Mouse (Mus musculus) Patski (cell line): ENCODE data around the gene Taf4. TPM values are rescaled to one million over a fixed set of nuclear protein-coding genes. Genes with fewer than 3 reads are reported as not detected.

Source experiments
- ATAC-seq: fragments of 100-300 bp; one replicate; pipeline ENCODE4 v1.8.0; 2021
- CTCF ChIA-PET: fragments of 350-600 bp; sonication (Branson Sonifier 250); formaldehyde crosslinking; loops from one replicate; lab custom pipeline; 2022; ENCODE audit warnings: inconsistent platforms; lab: Charles Lee
- POLR2A ChIA-PET: fragments of 350-600 bp; sonication (Branson Sonifier 250); formaldehyde crosslinking; loops from one replicate; lab custom pipeline; 2022; ENCODE audit warnings: antibody characterized with exemption, inconsistent platforms; lab: Charles Lee
- DNase-seq: peaks from one replicate; pipeline ENCODE4 v3.0.0-alpha.2; 2011; ENCODE audit warnings: low read depth, low spot score
- H3K27me3 ChIP-seq: fragments of 371-371 bp; one replicate; pipeline ENCODE4 v1.5.1; 2021
- CTCF ChIP-seq: fragments of 100-300 bp; IDR thresholded peaks from one replicate; pipeline ENCODE4 v1.5.1; 2021
- in situ Hi-C: fragments of 300-500 bp; cut with MboI; formaldehyde crosslinking; loops from 3 replicates; pipeline ENCODE4 v1.11.1; 2018; ENCODE audit warnings: low pct_unique_long_range_greater_than_20kb, mixed read lengths
- polyA plus RNA-seq: library from polyadenylated mRNA; unstranded; gene quantifications from one replicate; pipeline ENCODE4 v1.2.3, GENCODE M21; 2021

Taf4 gene
- polyA plus RNA-seq, 1 experiment from 2014 or later: 23.5 TPM

DNA sequence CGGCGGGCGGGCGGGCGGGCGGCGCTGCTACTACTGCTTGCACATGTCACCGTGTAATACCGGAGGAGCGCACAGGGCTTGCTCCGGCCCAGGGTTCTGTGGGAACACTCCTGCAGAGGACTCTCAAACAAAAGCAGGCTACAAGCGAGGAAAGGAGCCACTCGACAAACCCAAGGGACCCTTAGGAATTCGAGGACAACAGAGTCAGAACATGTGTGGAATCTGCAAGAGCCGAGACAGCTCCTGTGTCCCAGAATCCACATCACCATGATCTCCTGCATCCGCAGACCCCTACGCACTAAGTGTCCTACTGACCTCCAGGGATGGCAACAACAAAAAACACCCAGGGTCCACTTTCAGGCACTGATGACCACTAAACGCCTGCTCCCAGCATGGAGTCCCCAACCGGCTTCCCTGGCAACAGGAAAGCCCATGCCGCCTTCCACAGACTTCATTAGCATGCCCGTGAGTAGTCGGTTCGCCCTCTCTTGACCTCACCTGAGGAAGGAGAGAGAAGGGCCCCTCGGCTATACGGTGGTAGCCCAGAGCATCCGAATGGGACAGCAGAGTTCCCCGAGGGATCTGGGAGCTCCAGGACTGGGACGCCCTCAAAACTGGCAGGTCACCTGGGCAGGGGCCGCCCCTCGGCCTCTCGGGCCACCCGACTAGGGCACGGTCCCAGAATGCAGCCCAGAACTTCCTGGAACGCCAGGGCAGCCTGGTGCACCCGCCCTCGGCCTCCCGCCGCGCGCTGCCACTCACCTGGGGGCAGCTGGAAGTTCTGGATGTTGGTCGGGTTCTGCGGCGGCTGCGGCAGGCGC, 1.6 kb downstream of the Taf4 start:
- ChIA-PET CTCF (no interaction called here), POLR2A (no interaction called here)
- DNase-seq (no peak), ATAC-seq (peak; percentile 19)
- in situ Hi-C loops: loop anchor here (5.0 kb wide), 2 partner anchors 53 to 67 kb away; partner anchors contain the start of genes Psma7 and Ss18l1
- no peaks in the 10 kb centered on the region for H3K27me3 ChIP-seq
- no peak for TF ChIP-seq CTCF

DNA sequence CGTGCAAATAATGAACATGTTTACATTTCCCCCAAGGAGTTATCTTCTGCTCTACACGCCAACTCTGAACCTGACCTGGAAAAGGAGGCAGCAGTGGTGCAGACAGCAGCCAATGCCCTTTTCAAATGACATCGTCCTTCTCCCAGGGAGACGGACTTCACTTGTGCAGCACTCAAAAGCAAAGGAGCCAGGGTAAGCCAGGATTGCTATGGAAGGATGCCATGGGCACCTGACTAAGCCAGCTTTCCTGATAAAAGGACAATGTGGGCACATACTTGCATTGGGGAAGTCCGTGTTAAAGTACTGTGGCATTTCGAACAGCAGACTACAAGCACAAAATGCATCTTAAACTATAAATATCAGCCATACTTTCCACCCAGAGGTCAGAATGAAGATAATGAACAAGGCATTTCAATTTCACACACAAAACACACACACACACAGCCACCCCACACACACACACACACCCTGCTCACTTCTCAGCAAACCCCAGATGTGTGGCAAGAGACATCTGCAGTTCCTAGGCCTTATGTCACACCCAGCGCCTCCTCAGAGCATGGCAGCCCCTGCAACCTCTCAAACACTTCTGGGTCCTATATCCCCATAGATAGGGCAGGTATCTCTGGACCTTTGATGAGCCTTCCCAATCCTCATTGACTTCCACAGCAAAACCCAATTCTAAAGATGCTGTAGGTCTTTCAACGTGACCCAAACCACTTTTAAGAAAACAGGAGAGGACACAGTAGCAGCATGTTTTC, 2.4 kb downstream of the Taf4 start:
- in situ Hi-C loops: loop anchor here (5.0 kb wide), 1 partner anchor 52 kb away; no protein-coding TSS in a partner anchor
- no peaks in the 10 kb centered on the region for H3K27me3 ChIP-seq
- TF ChIP-seq CTCF: no peak
- ChIA-PET CTCF (no interaction called here), POLR2A (no interaction called here)
- no peak for ATAC-seq
- DNase-seq: no peak

DNA sequence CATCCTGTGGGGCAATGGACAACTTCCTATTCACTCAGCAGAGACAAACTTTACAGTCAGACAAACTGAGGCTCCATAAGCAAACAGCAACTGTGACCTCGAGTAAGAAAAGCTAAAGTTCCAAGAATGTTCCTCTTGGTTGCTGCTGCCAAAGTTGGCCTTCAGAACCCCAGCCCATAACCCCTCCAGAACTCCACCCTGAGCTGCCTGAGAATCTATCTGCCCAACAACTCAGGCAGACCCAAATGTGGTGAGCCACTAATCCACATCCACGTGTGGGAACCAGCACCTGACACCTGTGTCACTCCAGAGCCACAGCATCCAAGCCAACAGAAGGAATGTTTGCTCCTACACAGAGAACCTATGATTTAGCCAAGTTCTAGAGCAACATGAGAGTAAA, 4.0 kb downstream of the Taf4 start:
- POLR2A ChIA-PET: no interaction called here
- in situ Hi-C loops: loop anchor here (5.0 kb wide), 1 partner anchor 50 kb away; no protein-coding TSS in a partner anchor
- no peaks in the 10 kb centered on the region for H3K27me3 ChIP-seq
- CTCF ChIA-PET: interaction anchor here (1.2 kb wide), 1 partner anchor 79 kb away, joined by 4 read pairs; no protein-coding TSS in a partner anchor
- DNase-seq: no peak
- ATAC-seq: no peak
- no peak for TF ChIP-seq CTCF

DNA sequence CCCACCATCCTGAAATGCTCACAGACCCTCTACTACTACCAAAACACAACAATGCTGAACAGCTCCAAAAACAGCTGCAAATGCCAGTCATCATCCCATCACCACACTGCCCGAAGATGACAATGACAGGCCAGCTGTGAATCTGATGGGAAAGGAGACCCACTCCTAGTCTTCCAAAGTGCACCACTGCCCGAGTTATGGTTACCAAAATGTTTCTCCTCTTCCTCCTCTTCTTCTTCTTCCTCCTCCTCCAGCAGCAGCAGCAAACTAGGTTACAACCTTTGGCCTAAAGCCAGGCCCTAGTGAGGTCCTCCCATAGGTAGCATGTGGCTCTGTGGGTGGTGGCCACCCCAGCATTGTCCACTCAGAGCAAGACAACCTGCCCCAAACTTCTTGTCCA, 4.6 kb downstream of the Taf4 start:
- no peak for ATAC-seq
- ChIA-PET POLR2A (no interaction called here), CTCF (interaction anchor here (1.2 kb wide), 1 partner anchor 79 kb away, joined by 4 read pairs; no protein-coding TSS in a partner anchor)
- TF ChIP-seq CTCF: no peak
- H3K27me3 ChIP-seq: no peaks in the 10 kb centered on the region
- DNase-seq: no peak
- in situ Hi-C loops: loop anchor here (5.0 kb wide), 1 partner anchor 50 kb away; no protein-coding TSS in a partner anchor

DNA sequence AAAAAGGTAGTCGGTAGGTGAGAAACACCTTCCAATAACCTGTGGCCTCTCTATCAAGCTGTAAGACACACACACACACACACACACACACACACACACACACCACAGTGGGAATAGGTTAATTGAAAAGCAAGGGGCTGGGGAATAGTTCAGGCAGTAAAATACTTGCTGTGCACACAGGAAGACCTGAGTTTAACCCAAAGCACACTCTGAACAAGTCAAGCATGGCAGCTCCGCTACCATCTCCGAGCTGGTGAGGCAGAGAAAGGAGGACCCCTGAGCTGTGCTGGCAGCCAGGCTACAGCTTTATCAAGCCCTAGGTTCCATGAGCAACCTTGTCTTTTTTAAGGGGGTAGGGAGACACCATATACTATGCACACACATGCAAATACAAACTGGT, 7.3 kb downstream of the Taf4 start:
- H3K27me3 ChIP-seq: no peaks in the 10 kb centered on the region
- ATAC-seq (no peak), DNase-seq (no peak)
- ChIA-PET POLR2A (no interaction called here), CTCF (interaction anchor here (0.9 to 1.2 kb wide), 3 partner anchors 12 to 52 kb away, joined by 3 read pairs; no protein-coding TSS in a partner anchor)
- in situ Hi-C loops: no loop called here
- no peak for TF ChIP-seq CTCF

DNA sequence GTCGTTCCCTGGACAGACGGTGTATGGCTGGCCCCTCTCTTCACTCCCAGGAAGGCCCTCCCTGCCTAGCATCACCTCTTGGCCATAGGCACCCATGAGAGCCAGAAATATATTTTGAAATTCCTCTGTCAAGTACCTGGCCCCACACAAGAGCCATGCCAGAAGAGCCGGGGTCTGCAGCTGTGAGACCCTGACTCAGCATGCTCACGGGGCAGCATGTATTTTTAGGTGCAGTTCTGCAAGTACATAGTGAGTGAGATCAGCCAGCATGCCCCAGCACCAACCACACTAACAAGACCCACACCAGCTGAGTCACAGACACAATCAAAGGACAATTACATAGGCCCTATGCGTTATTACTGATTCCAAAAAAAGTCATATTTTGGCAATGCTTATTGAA, 8.8 kb downstream of the Taf4 start:
- in situ Hi-C loops: no loop called here
- ChIA-PET CTCF (no interaction called here), POLR2A (no interaction called here)
- no peaks in the 10 kb centered on the region for H3K27me3 ChIP-seq
- no peak for TF ChIP-seq CTCF
- DNase-seq (no peak), ATAC-seq (no peak)

DNA sequence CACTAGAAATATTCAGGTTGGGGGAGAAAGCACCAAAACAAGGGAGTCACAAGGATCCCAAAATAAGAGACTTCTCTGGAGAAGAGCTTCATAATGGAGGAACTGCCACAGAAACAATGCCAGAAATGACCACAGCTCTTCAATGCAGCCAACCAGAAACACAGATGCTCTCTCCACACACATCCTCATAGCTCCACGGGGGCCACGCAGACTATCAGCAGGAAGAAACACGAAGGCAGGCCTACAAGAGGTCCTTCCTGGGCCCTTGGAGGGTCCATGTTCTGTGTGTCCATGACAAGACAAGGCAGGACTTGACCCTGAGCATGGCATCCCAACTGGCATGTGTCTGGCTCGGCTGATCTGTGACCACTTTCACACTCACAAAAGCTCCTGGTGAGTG, 15.0 kb downstream of the Taf4 start:
- no peak for TF ChIP-seq CTCF
- H3K27me3 ChIP-seq: no peaks in the 10 kb centered on the region
- in situ Hi-C loops: no loop called here
- DNase-seq: no peak
- ChIA-PET CTCF (no interaction called here), POLR2A (no interaction called here)
- ATAC-seq: no peak

DNA sequence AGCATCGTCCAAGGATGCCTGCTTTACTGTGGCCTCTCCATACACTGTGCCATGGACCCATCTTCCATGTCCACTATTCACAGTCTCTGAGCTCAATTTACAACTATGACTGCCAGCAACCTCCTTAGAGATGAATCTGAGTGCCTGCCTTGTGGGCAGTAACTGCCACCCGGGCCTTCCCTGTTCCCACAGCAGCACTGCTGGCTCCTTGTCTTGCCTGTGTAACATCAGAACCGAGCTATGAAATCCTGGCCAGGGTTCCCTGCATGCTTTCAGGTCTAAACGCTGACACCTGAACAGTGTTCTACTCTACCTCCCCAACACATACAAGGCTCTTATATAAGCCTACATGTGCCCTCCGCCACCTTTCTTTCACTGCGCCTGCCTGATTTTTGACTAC, 16.1 kb downstream of the Taf4 start:
- in situ Hi-C loops: no loop called here
- CTCF ChIA-PET: interaction anchor here (1.7 kb wide), 1 partner anchor 11 kb away, joined by 4 read pairs; no protein-coding TSS in a partner anchor
- TF ChIP-seq CTCF: no peak
- ATAC-seq: no peak
- POLR2A ChIA-PET: no interaction called here
- no peaks in the 10 kb centered on the region for H3K27me3 ChIP-seq
- no peak for DNase-seq

DNA sequence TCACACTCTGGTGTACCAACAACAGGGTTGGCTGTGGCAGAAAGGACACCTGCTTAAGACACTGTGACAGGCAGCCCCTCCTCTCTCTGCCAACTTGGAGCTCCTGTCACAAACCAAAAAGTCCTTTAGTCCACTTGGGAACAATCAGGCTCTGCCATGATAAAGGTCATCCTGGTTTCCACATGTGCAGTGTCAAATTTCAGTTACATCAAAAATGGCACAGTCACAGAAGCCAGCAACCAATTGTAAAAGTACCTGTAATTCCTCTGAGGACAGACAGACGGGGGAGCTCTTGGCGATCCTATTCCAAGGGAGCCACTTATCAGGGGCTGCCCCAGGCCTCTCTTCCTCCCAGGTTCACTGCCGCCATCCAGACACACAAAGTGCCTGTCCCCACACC, 17.1 kb downstream of the Taf4 start:
- in situ Hi-C loops: no loop called here
- no peak for ATAC-seq
- ChIA-PET POLR2A (no interaction called here), CTCF (interaction anchor here (1.7 kb wide), 1 partner anchor 10 kb away, joined by 4 read pairs; no protein-coding TSS in a partner anchor)
- no peaks in the 10 kb centered on the region for H3K27me3 ChIP-seq
- DNase-seq: no peak
- no peak for TF ChIP-seq CTCF

DNA sequence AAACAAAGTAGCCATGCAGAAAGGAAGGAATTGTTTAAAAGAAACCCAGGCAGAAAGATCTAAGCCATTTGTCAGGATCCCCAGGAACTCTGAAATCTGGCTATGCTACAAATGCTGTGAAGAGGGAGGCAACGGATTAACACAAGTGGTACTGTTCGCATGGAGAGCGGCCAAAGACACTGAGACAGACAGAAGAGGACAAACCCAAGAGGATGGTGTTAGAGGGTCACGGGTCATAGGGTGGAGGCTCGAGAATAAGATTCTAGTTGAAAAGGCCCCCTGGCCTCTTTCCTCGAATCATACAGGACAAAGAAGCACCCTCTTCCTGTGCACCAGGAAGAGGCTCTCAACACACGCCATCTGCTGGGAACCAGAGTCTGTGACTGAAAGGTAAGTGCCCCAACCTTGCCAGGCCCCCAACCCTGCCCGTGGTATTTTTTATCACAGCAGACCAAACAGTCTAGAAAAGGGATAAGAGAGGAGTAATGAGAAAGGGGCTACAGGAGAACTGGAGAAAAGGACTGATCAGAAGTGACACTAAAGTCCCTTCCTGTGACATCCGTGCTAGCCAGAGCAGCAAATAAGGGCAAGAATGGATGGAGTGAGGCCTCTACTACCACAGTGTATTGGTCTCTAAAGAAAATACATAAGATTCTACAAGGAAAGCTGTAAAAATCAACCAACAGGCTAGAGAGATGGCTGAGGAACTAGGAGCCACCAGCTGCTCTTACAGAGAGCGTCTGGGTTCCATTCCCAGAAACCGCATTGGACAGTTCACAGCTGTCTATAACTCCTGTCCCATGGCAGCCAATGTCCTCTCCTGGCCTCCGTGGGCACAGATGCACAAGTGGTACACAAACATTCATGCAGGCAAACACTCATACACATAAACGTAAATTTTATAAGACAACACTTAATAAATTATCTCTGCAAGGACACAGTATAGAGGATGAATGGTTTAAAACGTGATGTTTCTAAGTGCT, 24.6 kb downstream of the Taf4 start:
- in situ Hi-C loops: no loop called here
- ChIA-PET CTCF (no interaction called here), POLR2A (no interaction called here)
- DNase-seq: no peak
- TF ChIP-seq CTCF: no peak
- ATAC-seq: no peak
- no peaks in the 10 kb centered on the region for H3K27me3 ChIP-seq
